Mouse (Mus musculus) heart, postnatal 36 days (tissue): ENCODE data around the gene Pik3cd. TPM values are rescaled to one million over a fixed set of nuclear protein-coding genes. Genes with fewer than 3 reads are reported as not detected.
"Not testable (repeated sequence)": the region's sequence is repeated elsewhere in the genome, so short reads cannot be mapped to it uniquely, and the experiment has no call there.

Source experiments
- DNase-seq, 2 experiments: peaks; one replicate each; pipeline ENCODE4 v3.0.0; 2021 to 2022
- intact Hi-C: fragments of 180-260 bp; cut with DNase I; formaldehyde crosslinking; loops from one replicate; pipeline ENCODE4 v1.15.1; 2025
- microRNA-seq, 2 experiments: library from miRNA; unstranded; fragments of <30 nt; microRNA quantifications; one replicate each; pipeline ENCODE4 v1.2.0; 2021; ENCODE audit warnings: borderline number of aligned reads in 2 of 2
- total RNA-seq, 2 experiments: library from RNA; stranded (reverse); gene quantifications; 2 replicates each; pipeline ENCODE4 v1.2.3; 2021

The Pik3cd gene
- total RNA-seq, 2 experiments from 2014 or later = 4.3 to 5.9 TPM

DNA sequence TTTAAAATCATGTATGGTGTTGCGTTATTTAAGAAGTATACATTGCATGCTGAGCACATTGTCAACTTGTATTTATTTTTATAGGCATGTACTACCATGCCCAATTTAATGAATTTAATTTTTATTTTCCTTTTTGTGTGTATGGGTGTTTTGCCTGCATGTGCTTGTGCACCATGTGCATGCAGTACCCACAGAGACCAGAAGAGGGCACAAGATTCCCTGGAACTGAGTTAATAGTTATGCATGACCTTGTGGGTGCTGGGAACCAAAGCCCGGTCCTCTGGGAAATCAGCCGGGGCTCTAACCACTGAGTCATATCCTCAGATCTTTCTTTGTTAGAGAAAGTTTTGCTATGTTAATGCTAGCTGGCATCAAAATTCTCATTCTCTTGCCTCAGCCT is 87.5 kb downstream of the Pik3cd start:
- intact Hi-C loops = no loop called here
- no peak for DNase-seq

DNA sequence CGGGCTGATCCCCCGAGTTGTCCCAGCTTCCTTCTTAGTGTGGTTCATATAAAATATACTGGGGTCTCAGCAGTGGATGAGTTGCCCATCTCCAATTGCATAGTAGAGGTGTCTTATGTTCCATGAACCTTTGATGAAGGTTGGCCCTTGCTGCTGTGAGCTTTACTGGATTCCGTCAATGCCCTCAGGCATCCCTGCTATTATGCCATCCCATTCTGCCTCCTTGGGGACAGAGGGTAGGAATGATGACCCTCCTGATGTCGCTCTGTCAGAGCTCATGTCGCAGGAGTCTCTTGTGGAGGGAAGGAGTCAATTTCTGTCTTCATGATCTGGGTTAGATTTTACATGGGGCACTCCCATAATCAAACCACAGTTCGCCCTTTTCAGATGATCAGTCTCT is 88.9 kb downstream of the Pik3cd start:
- DNase-seq, intact Hi-C loops: not testable (repeated sequence)

- intact Hi-C loops = loop anchor here (1.0 kb wide), 1 partner anchor 62 kb away; no protein-coding TSS in a partner anchor
- peak; percentile 46 to 65 for DNase-seq
Measured at GRCm38 (mm10) chr4:149611376-149612044, 90.9 kb downstream of the Pik3cd start.

DNA sequence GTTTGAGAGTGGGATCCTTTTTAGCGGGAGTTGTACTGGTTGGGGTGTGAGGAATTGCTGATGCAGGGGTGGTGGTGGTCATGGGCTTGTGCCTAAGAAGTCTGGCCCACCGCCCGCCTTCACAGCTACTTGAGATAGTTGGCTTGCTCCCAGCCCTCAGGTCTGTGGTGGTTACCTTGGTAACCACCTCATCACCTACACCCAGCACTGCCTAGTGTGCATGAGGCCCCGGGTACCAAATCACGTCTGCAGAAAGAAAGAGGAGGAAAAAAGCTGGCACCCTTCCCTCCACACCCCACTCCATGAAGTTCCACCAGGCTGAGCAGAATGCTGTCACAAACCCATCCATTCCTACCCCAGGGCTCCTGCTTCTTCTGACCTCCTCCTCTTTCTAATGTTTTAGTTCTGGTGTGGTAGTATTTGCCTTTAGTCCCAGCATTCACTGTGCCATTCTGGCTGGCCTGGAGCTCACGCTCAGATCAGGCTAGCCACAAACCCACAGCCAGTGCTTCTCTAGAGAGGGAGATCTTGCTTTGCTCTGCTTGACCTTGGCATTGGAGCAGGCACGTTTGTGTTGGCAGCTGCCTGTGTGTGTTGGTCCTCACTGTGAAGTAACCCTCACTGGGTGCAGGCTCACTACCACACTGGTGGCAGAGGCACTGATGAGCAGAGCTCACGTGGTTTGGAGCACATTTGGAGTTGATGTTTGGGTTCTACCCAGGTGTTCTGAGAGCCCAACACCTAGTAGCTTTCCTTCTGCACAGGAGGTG is 92.9 kb downstream of the Pik3cd start:
- intact Hi-C loops = no loop called here
- DNase-seq = no peak

DNA sequence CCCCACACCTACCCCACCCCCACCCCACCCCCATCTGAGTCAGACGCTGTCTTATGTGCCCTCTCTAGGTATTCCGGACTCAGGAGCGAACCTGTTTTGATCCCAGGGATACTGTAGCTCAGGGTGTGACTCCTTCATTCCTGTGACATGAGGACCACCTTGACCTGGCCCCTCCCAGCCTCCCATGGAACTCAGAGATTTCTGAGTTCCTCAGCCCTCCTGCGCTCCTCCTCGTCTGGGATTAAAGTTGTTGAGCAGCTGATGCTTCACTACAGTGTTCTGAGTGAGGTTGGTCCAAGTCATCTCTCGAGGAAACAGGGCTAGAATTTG is 94.1 kb downstream of the Pik3cd start:
- DNase-seq = no peak
- intact Hi-C loops = no loop called here

GRCm38 (mm10) chr4:149607591-149608308 is 94.6 kb downstream of the Pik3cd start:
- DNase-seq = no peak
- intact Hi-C loops = no loop called here

GRCm38 (mm10) chr4:149606766-149607358 is 95.5 kb downstream of the Pik3cd start:
- intact Hi-C loops = no loop called here
- DNase-seq = no peak

GRCm38 (mm10) chr4:149606056-149606455 is 96.3 kb downstream of the Pik3cd start:
- intact Hi-C loops = no loop called here
- no peak for DNase-seq

GRCm38 (mm10) chr4:149604518-149604917 is 97.9 kb downstream of the Pik3cd start:
- no peak for DNase-seq
- intact Hi-C loops = loop anchor here (2.0 kb wide), 1 partner anchor 18 kb away; the partner anchor contains the start of gene Clstn1

DNA sequence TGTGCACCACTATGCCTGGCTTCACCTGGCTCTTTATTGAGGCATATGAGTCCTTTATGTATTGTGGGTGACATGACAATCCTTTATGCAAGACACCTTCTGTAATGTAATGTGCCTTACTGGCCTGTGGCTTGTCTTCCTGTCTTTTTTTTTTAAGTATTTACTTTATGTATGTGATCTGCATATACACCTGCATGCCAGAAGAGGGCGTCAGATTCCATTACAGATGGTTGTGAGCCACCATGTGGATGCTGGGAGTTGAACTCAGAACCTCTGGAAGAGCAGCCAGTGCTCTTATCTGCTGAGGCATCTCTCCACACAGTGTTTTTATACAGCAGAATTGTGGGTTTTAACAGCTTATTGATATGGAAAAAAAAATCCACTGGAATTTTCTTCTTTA is 98.5 kb downstream of the Pik3cd start:
- intact Hi-C loops = loop anchor here (2.0 kb wide), 1 partner anchor 17 kb away; the partner anchor contains the start of gene Clstn1
- DNase-seq = no peak

DNA sequence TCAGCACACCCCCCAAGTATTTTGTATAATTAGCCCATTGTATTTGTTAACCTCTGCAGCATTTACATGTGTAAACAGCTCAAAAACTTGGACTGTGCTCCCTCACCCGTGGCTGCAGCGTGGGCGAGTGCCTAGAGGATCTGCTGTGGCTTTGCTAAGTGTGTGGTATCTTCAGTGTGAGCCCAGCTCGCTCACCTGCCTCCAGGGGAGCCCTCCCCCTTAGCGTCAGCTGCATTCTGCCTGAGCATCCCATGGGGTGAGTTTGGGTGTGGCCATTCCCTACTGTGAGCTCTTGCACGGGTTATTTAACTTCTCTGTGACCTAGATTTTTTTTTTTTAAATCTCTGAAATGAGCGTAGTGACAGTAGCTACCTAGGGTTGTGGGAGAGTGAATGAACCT is 100.1 kb downstream of the Pik3cd start:
- DNase-seq = no peak
- intact Hi-C loops = no loop called here

- no peak for DNase-seq
- intact Hi-C loops = no loop called here
Measured at GRCm38 (mm10) chr4:149601484-149601883, 100.9 kb downstream of the Pik3cd start.

- intact Hi-C loops = no loop called here
- DNase-seq = no peak
Measured at GRCm38 (mm10) chr4:149600130-149600529, 102.2 kb downstream of the Pik3cd start.

GRCm38 (mm10) chr4:149599549-149599948 is 102.8 kb downstream of the Pik3cd start:
- no peak for DNase-seq
- intact Hi-C loops = no loop called here

Small RNAs within 50 kb of the gene (microRNA-seq; reads per million reads assigned to microRNA genes)
- 0 to 0.67 reads per million in 2 experiments for gene Mir7023

Other genes with a start within 250 kb of the Pik3cd start
- 10 to 100 TPM; 76.3 to 81.1 TPM for gene Rbp7, start 247.6 kb downstream of the Pik3cd start, total RNA-seq
- not detected for gene Tmem274, start 225.2 kb downstream of the Pik3cd start, total RNA-seq
- 10 to 100 TPM; 29.5 to 30.7 TPM for gene Nmnat1, start 217.4 kb downstream of the Pik3cd start, total RNA-seq
- 10 to 100 TPM; 57.5 to 69.1 TPM for gene Lzic, start 217.3 kb downstream of the Pik3cd start, total RNA-seq
- gene Ctnnbip1, start 184.3 kb downstream of the Pik3cd start, total RNA-seq = 10 to 100 TPM; 29.9 to 33.3 TPM
- 10 to 100 TPM; 89.5 to 92.1 TPM for gene Clstn1, start 116.1 kb downstream of the Pik3cd start, total RNA-seq
- gene Tmem201, start 35.5 kb upstream of the Pik3cd start, total RNA-seq = 10 to 100 TPM; 87.7 to 90.5 TPM
- gene Slc25a33, start 71.7 kb upstream of the Pik3cd start, total RNA-seq = 10 to 100 TPM; 27.0 to 45.2 TPM